Mouse (Mus musculus): ENCODE data around the gene 4930415O20Rik. TPM values are rescaled to one million over a fixed set of nuclear protein-coding genes. Genes with fewer than 3 reads are reported as not detected.

Gene 4930415O20Rik
- polyA plus RNA-seq, 1 experiment from 2014 or later = not detected

- Histone ChIP-seq H3K27ac (ENCODE audit: poor library complexity, severe bottlenecking) (peak overlapping the region; percentile 99), H3K4me2 (peak overlapping the region; percentile 91), H3K36me3 (peaks cover 26% of the 10 kb centered on the region), H3K9me3 (replicated peaks) (no peaks in the 10 kb centered on the region), H3K4me3 (peak overlapping the region; percentile 94), H3K9ac (peak overlapping the region; percentile 100), H3K4me1 (replicated peaks) (peaks cover 48% of the 10 kb centered on the region), H3K27me3 (replicated peaks) (no peaks in the 10 kb centered on the region)
- ATAC-seq (ENCODE audit: insufficient number of reproducible peaks, low FRiP score) = peak; percentile 79
- WGBS = 6% methylated on average over 4 of the region's 4 CpGs
These were observed 36.8 kb downstream of the 4930415O20Rik start for GRCm38 (mm10) chr15:98607557-98607956.

- peaks cover 42% of the 10 kb centered on the region for H3K4me1 ChIP-seq (replicated peaks)
- peak overlapping the region; percentile 99 for H3K27ac ChIP-seq (ENCODE audit: poor library complexity, severe bottlenecking)
- H3K36me3 ChIP-seq = peaks cover 20% of the 10 kb centered on the region
- peak overlapping the region; percentile 94 for H3K4me3 ChIP-seq
- H3K27me3 ChIP-seq (replicated peaks) = no peaks in the 10 kb centered on the region
- peak overlapping the region; percentile 91 for H3K4me2 ChIP-seq
- ATAC-seq (ENCODE audit: insufficient number of reproducible peaks, low FRiP score) = no peak
- WGBS = 4% methylated on average over 10 of the region's 10 CpGs
- peak overlapping the region; percentile 100 for H3K9ac ChIP-seq
- no peaks in the 10 kb centered on the region for H3K9me3 ChIP-seq (replicated peaks)
These were observed 37.4 kb downstream of the 4930415O20Rik start for GRCm38 (mm10) chr15:98608058-98608783.

- Histone ChIP-seq H3K4me2 (peak overlapping the region; percentile 91), H3K36me3 (peaks cover 14% of the 10 kb centered on the region), H3K9me3 (replicated peaks) (no peaks in the 10 kb centered on the region), H3K9ac (peak overlapping the region; percentile 100), H3K27me3 (replicated peaks) (no peaks in the 10 kb centered on the region), H3K4me3 (peak overlapping the region; percentile 94), H3K27ac (ENCODE audit: poor library complexity, severe bottlenecking) (peak overlapping the region; percentile 99), H3K4me1 (replicated peaks) (peaks cover 36% of the 10 kb centered on the region)
- 0 out of 2 replicates have a peak, but pooled peaks have one; percentile 1 for ATAC-seq (ENCODE audit: insufficient number of reproducible peaks, low FRiP score)
- 1% methylated on average over 13 of the region's 26 CpGs for WGBS
These were observed 38.0 kb downstream of the 4930415O20Rik start for GRCm38 (mm10) chr15:98608784-98609250.

- Histone ChIP-seq H3K9ac (peak within 1 kb of the TSS; percentile 100), H3K4me1 (replicated peaks) (peaks cover 35% of the 10 kb centered on the region), H3K9me3 (replicated peaks) (no peaks in the 10 kb centered on the region), H3K4me2 (peak within 1 kb of the TSS; percentile 91), H3K36me3 (peaks cover 7% of the 10 kb centered on the region), H3K4me3 (peak within 1 kb of the TSS; percentile 94), H3K27ac (ENCODE audit: poor library complexity, severe bottlenecking) (peak within 1 kb of the TSS; percentile 99), H3K27me3 (replicated peaks) (no peaks in the 10 kb centered on the region)
- under 1% methylated on average over 64 of the region's 75 CpGs for WGBS
- peak; percentile 76 for ATAC-seq (ENCODE audit: insufficient number of reproducible peaks, low FRiP score)
These were observed 38.7 kb downstream of the 4930415O20Rik start, which contains the start of gene Adcy6 for GRCm38 (mm10) chr15:98609331-98610130. TSS of gene Adcy6 (minus strand) at chr15:98610076.

GRCm38 (mm10) chr15:98610131-98610633 lies 39.4 kb downstream of the 4930415O20Rik start:
- peak overlapping the region; percentile 99 for H3K27ac ChIP-seq (ENCODE audit: poor library complexity, severe bottlenecking)
- peaks cover 35% of the 10 kb centered on the region for H3K4me1 ChIP-seq (replicated peaks)
- H3K9me3 ChIP-seq (replicated peaks) = no peaks in the 10 kb centered on the region
- H3K4me2 ChIP-seq = peak overlapping the region; percentile 91
- ATAC-seq (ENCODE audit: insufficient number of reproducible peaks, low FRiP score) = no peak
- H3K9ac ChIP-seq = peak overlapping the region; percentile 100
- H3K4me3 ChIP-seq = peak overlapping the region; percentile 94
- H3K36me3 ChIP-seq = peaks cover under 1% of the 10 kb centered on the region; the same call in 1 of the 2 replicates
- 10% methylated on average over 12 of the region's 12 CpGs for WGBS
- no peaks in the 10 kb centered on the region for H3K27me3 ChIP-seq (replicated peaks)

- no peak overlapping the region for H3K9ac ChIP-seq
- 83% methylated on average over 3 of the region's 3 CpGs for WGBS
These were observed 41.4 kb downstream of the 4930415O20Rik start for GRCm38 (mm10) chr15:98612229-98612628.

GRCm38 (mm10) chr15:98614551-98614950 lies 43.7 kb downstream of the 4930415O20Rik start:
- Histone ChIP-seq H3K9ac (no peak overlapping the region), H3K9me3 (replicated peaks) (no peaks in the 10 kb centered on the region; the same call in 1 of the 2 replicates), H3K27ac (ENCODE audit: poor library complexity, severe bottlenecking) (peak overlapping the region; percentile 37)

More at GRCm38 (mm10) chr15:98612229-98612628, 41.4 kb downstream of the 4930415O20Rik start:
- Histone ChIP-seq H3K4me3 (no peak overlapping the region), H3K36me3 (no peaks in the 10 kb centered on the region), H3K27me3 (replicated peaks) (no peaks in the 10 kb centered on the region), H3K4me1 (replicated peaks) (peaks cover 34% of the 10 kb centered on the region), H3K9me3 (replicated peaks) (no peaks in the 10 kb centered on the region), H3K4me2 (no peak overlapping the region), H3K27ac (ENCODE audit: poor library complexity, severe bottlenecking) (no peak overlapping the region)
- ATAC-seq (ENCODE audit: insufficient number of reproducible peaks, low FRiP score) = no peak

GRCm38 (mm10) chr15:98614971-98615370 lies 44.2 kb downstream of the 4930415O20Rik start:
- ATAC-seq (ENCODE audit: insufficient number of reproducible peaks, low FRiP score) = no peak
- H3K36me3 ChIP-seq = no peaks in the 10 kb centered on the region
- peak overlapping the region; percentile 37 for H3K27ac ChIP-seq (ENCODE audit: poor library complexity, severe bottlenecking)
- H3K9me3 ChIP-seq (replicated peaks) = no peaks in the 10 kb centered on the region; the same call in 1 of the 2 replicates
- H3K9ac ChIP-seq = no peak overlapping the region
- H3K4me1 ChIP-seq (replicated peaks) = peaks cover 32% of the 10 kb centered on the region
- H3K4me3 ChIP-seq = no peak overlapping the region
- WGBS = 60% methylated on average over 6 of the region's 6 CpGs
- no peak overlapping the region for H3K4me2 ChIP-seq
- peaks cover 10% of the 10 kb centered on the region; the same call in 1 of the 2 replicates for H3K27me3 ChIP-seq (replicated peaks)

More at GRCm38 (mm10) chr15:98614551-98614950, 43.7 kb downstream of the 4930415O20Rik start:
- no peak overlapping the region for H3K4me2 ChIP-seq
- no peak overlapping the region for H3K4me3 ChIP-seq
- no peak for ATAC-seq (ENCODE audit: insufficient number of reproducible peaks, low FRiP score)
- peaks cover 32% of the 10 kb centered on the region for H3K4me1 ChIP-seq (replicated peaks)
- WGBS = 44% methylated on average over 9 of the region's 9 CpGs
- H3K36me3 ChIP-seq = no peaks in the 10 kb centered on the region
- H3K27me3 ChIP-seq (replicated peaks) = peaks cover 10% of the 10 kb centered on the region; the same call in 1 of the 2 replicates

GRCm38 (mm10) chr15:98615751-98616150 lies 44.9 kb downstream of the 4930415O20Rik start:
- no peaks in the 10 kb centered on the region for H3K36me3 ChIP-seq
- peaks cover 13% of the 10 kb centered on the region; the same call in 1 of the 2 replicates for H3K27me3 ChIP-seq (replicated peaks)
- no peak overlapping the region for H3K9ac ChIP-seq
- H3K4me3 ChIP-seq = no peak overlapping the region
- no peaks in the 10 kb centered on the region; the same call in 1 of the 2 replicates for H3K9me3 ChIP-seq (replicated peaks)
- H3K27ac ChIP-seq (ENCODE audit: poor library complexity, severe bottlenecking) = peak overlapping the region; percentile 42
- H3K4me2 ChIP-seq = peak overlapping the region; percentile 14; the same call in 1 of the 2 replicates
- 44% methylated on average over 6 of the region's 6 CpGs for WGBS
- peaks cover 32% of the 10 kb centered on the region for H3K4me1 ChIP-seq (replicated peaks)
- ATAC-seq (ENCODE audit: insufficient number of reproducible peaks, low FRiP score) = no peak

GRCm38 (mm10) chr15:98616362-98617175 lies 45.8 kb downstream of the 4930415O20Rik start:
- Histone ChIP-seq H3K36me3 (no peaks in the 10 kb centered on the region), H3K4me3 (no peak overlapping the region), H3K9ac (0 out of 2 replicates have a peak overlapping the region, but pooled peaks have one; percentile 29), H3K27ac (ENCODE audit: poor library complexity, severe bottlenecking) (peak overlapping the region; percentile 42), H3K4me1 (replicated peaks) (peaks cover 32% of the 10 kb centered on the region), H3K9me3 (replicated peaks) (no peaks in the 10 kb centered on the region; the same call in 1 of the 2 replicates), H3K27me3 (replicated peaks) (peaks cover 13% of the 10 kb centered on the region; the same call in 1 of the 2 replicates), H3K4me2 (peak overlapping the region; percentile 48)
- ATAC-seq (ENCODE audit: insufficient number of reproducible peaks, low FRiP score) = no peak
- WGBS = 35% methylated on average over 20 of the region's 20 CpGs

Measured in heart, embryonic 12.5 days (tissue).